Mouse (Mus musculus): ENCODE measurements around the gene Iglon5.

Gene Iglon5

GRCm38 (mm10) chr7:43465344-43466098, 24.4 kb downstream of the Iglon5 start:
- peak; percentile 26 for DNase-seq (ENCODE audit: extremely low spot score, low read depth, low spot score)

GRCm38 (mm10) chr7:43464864-43465343, 25.0 kb downstream of the Iglon5 start:
- DNase-seq (ENCODE audit: extremely low spot score, low read depth, low spot score): no peak

GRCm38 (mm10) chr7:43463976-43464375, 25.9 kb downstream of the Iglon5 start:
- DNase-seq (ENCODE audit: extremely low spot score, low read depth, low spot score): no peak

- no peak for DNase-seq (ENCODE audit: extremely low spot score, low read depth, low spot score)
These were observed 27.0 kb downstream of the Iglon5 start, which contains the start of gene Vsig10l for GRCm38 (mm10) chr7:43462851-43463250. Gene Vsig10l, plus strand, starts transcription at chr7:43463151.

- DNase-seq (ENCODE audit: extremely low spot score, low read depth, low spot score): no peak
These were observed 35.5 kb downstream of the Iglon5 start for GRCm38 (mm10) chr7:43454371-43454770.

- no peak for DNase-seq (ENCODE audit: extremely low spot score, low read depth, low spot score)
These were observed 36.1 kb downstream of the Iglon5 start for GRCm38 (mm10) chr7:43453599-43454355.

GRCm38 (mm10) chr7:43452609-43453008, 37.3 kb downstream of the Iglon5 start:
- no peak for DNase-seq (ENCODE audit: extremely low spot score, low read depth, low spot score)

- no peak for DNase-seq (ENCODE audit: extremely low spot score, low read depth, low spot score)
These were observed 38.1 kb downstream of the Iglon5 start for GRCm38 (mm10) chr7:43451726-43452125.

GRCm38 (mm10) chr7:43449811-43450210, 40.1 kb downstream of the Iglon5 start:
- no peak for DNase-seq (ENCODE audit: extremely low spot score, low read depth, low spot score)

GRCm38 (mm10) chr7:43448246-43448645, 41.6 kb downstream of the Iglon5 start:
- DNase-seq (ENCODE audit: extremely low spot score, low read depth, low spot score): no peak

GRCm38 (mm10) chr7:43447801-43448200, 42.1 kb downstream of the Iglon5 start:
- no peak for DNase-seq (ENCODE audit: extremely low spot score, low read depth, low spot score)

- DNase-seq (ENCODE audit: extremely low spot score, low read depth, low spot score): peak; percentile 83
These were observed 46.0 kb downstream of the Iglon5 start, which contains the start of the genes Etfb and Gm45233 for GRCm38 (mm10) chr7:43443917-43444293. Gene Etfb, plus strand, starts transcription at chr7:43444083. Gene Gm45233, plus strand, starts transcription at chr7:43444128.

- DNase-seq (ENCODE audit: extremely low spot score, low read depth, low spot score): peak; percentile 41
These were observed 46.6 kb downstream of the Iglon5 start for GRCm38 (mm10) chr7:43443126-43443916.

GRCm38 (mm10) chr7:43442684-43443083, 47.2 kb downstream of the Iglon5 start:
- DNase-seq (ENCODE audit: extremely low spot score, low read depth, low spot score): no peak

GRCm38 (mm10) chr7:43441071-43441470, 48.8 kb downstream of the Iglon5 start:
- DNase-seq (ENCODE audit: extremely low spot score, low read depth, low spot score): no peak

- no peak for DNase-seq (ENCODE audit: extremely low spot score, low read depth, low spot score)
These were observed 49.4 kb downstream of the Iglon5 start, which contains the start of gene Cldnd2 for GRCm38 (mm10) chr7:43440482-43440881. Gene Cldnd2, plus strand, starts transcription at chr7:43440782.

- DNase-seq (ENCODE audit: extremely low spot score, low read depth, low spot score): no peak
These were observed 51.3 kb downstream of the Iglon5 start for GRCm38 (mm10) chr7:43438611-43439010.

GRCm38 (mm10) chr7:43436341-43437255, 53.3 kb downstream of the Iglon5 start, which contains the start of gene Nkg7:
Gene Nkg7, plus strand, starts transcription at chr7:43437073.
- no peak for DNase-seq (ENCODE audit: extremely low spot score, low read depth, low spot score)

GRCm38 (mm10) chr7:43434676-43435075, 55.2 kb downstream of the Iglon5 start:
- no peak for DNase-seq (ENCODE audit: extremely low spot score, low read depth, low spot score)

GRCm38 (mm10) chr7:43432891-43433290, 57.0 kb downstream of the Iglon5 start:
- no peak for DNase-seq (ENCODE audit: extremely low spot score, low read depth, low spot score)

Measured in hindlimb bud, embryonic 11.5 days (tissue).